Mouse (Mus musculus): ENCODE measurements around the gene B3gat3. TPM values are rescaled to one million over a fixed set of nuclear protein-coding genes. Genes with fewer than 3 reads are reported as not detected.

B3gat3 gene
- polyA plus RNA-seq, 1 experiment, result 80.8 TPM

Other genes starting within 250 kb of the B3gat3 start
- 103 and 115 TPM in 2 replicates for gene Slc3a2, start 197.0 kb upstream of the B3gat3 start, polyA plus RNA-seq (2012; rRNA removed)
- gene Wdr74, start 184.5 kb upstream of the B3gat3 start, polyA plus RNA-seq (2012; rRNA removed), result 37.9 and 45.9 TPM in 2 replicates
- gene 1700092M07Rik, start 179.7 kb upstream of the B3gat3 start, polyA plus RNA-seq (2012; rRNA removed), result 0.19 and 0.28 TPM in 2 replicates
- gene Stx5a, start 179.0 kb upstream of the B3gat3 start, polyA plus RNA-seq (2012; rRNA removed), result 96.5 and 99.1 TPM in 2 replicates
- gene Nxf1, start 163.3 kb upstream of the B3gat3 start, polyA plus RNA-seq (2012; rRNA removed), result 196 and 275 TPM in 2 replicates
- 97.8 and 112 TPM in 2 replicates for gene Tmem223, start 149.4 kb upstream of the B3gat3 start, polyA plus RNA-seq (2012; rRNA removed)
- 56.9 and 88.4 TPM in 2 replicates for gene Tmem179b, start 145.9 kb upstream of the B3gat3 start, polyA plus RNA-seq (2012; rRNA removed)
- gene Taf6l, start 134.0 kb upstream of the B3gat3 start, polyA plus RNA-seq (2012; rRNA removed), result 7.7 and 8.4 TPM in 2 replicates
- gene Polr2g, start 121.8 kb upstream of the B3gat3 start, polyA plus RNA-seq (2012; rRNA removed), result 63.3 and 81.5 TPM in 2 replicates
- gene Zbtb3, start 117.8 kb upstream of the B3gat3 start, polyA plus RNA-seq (2012; rRNA removed), result 2.1 and 2.5 TPM in 2 replicates
- gene Ttc9c, start 101.0 kb upstream of the B3gat3 start, polyA plus RNA-seq (2012; rRNA removed), result 26.9 and 33.1 TPM in 2 replicates
- gene Hnrnpul2, start 100.4 kb upstream of the B3gat3 start, polyA plus RNA-seq (2012; rRNA removed), result 60.7 and 73.9 TPM in 2 replicates
- 0.40 and 1.5 TPM in 2 replicates for gene AC129217.1, start 90.6 kb upstream of the B3gat3 start, polyA plus RNA-seq (2012; rRNA removed)
- 66.7 and 71.0 TPM in 2 replicates for gene Bscl2, start 82.9 kb upstream of the B3gat3 start, polyA plus RNA-seq (2012; rRNA removed)
- 0.29 and 0.44 TPM in 2 replicates for gene Gng3, start 81.2 kb upstream of the B3gat3 start, polyA plus RNA-seq (2012; rRNA removed)
- gene Lrrn4cl, start 69.6 kb upstream of the B3gat3 start, polyA plus RNA-seq (2012; rRNA removed), result 18.6 and 20.9 TPM in 2 replicates
- gene Ubxn1, start 48.9 kb upstream of the B3gat3 start, polyA plus RNA-seq (2012; rRNA removed), result 175 and 179 TPM in 2 replicates
- gene Uqcc3, start 39.5 kb upstream of the B3gat3 start, polyA plus RNA-seq (2012; rRNA removed), result 74.7 and 77.6 TPM in 2 replicates
- gene Lbhd1, start 36.6 kb upstream of the B3gat3 start, polyA plus RNA-seq (2012; rRNA removed), result 3.1 and 4.9 TPM in 2 replicates
- gene Gm49403, start 36.4 kb upstream of the B3gat3 start, polyA plus RNA-seq (2012; rRNA removed), result not detected in 2 replicates
- gene 1810009A15Rik, start 31.5 kb upstream of the B3gat3 start, polyA plus RNA-seq (2012; rRNA removed), result 56.1 and 65.1 TPM in 2 replicates
- 0.10 TPM in 1 of 2 replicates, not detected in the other for gene Gm49416, start 31.4 kb upstream of the B3gat3 start, polyA plus RNA-seq (2012; rRNA removed)
- 15.5 and 16.3 TPM in 2 replicates for gene Ints5, start 27.4 kb upstream of the B3gat3 start, polyA plus RNA-seq (2012; rRNA removed)
- gene Ganab, start 22.3 kb upstream of the B3gat3 start, polyA plus RNA-seq (2012; rRNA removed), result 98.1 and 104 TPM in 2 replicates
- 9.4 and 12.3 TPM in 2 replicates for gene Rom1, start 9.0 kb downstream of the B3gat3 start, polyA plus RNA-seq (2012; rRNA removed)
- gene Eml3, start 9.2 kb downstream of the B3gat3 start, polyA plus RNA-seq (2012; rRNA removed), result 40.5 and 45.3 TPM in 2 replicates
- gene Mta2, start 21.5 kb downstream of the B3gat3 start, polyA plus RNA-seq (2012; rRNA removed), result 29.9 and 47.6 TPM in 2 replicates
- 21.8 and 24.1 TPM in 2 replicates for gene Tut1, start 33.5 kb downstream of the B3gat3 start, polyA plus RNA-seq (2012; rRNA removed)
- 398 and 489 TPM in 2 replicates for gene Eef1g, start 46.7 kb downstream of the B3gat3 start, polyA plus RNA-seq (2012; rRNA removed)
- 126 and 168 TPM in 2 replicates for gene Ahnak, start 68.9 kb downstream of the B3gat3 start, polyA plus RNA-seq (2012; rRNA removed)
- 0.23 TPM in 1 of 2 replicates, not detected in the other for gene Scgb1a1, start 167.6 kb downstream of the B3gat3 start, polyA plus RNA-seq (2012; rRNA removed)
- gene Asrgl1, start 215.3 kb downstream of the B3gat3 start, polyA plus RNA-seq (2012; rRNA removed), result 2.7 and 4.5 TPM in 2 replicates

Data from urinary bladder, adult 2 months (tissue).